26 mouse cellular contexts compared by ENCODE assay signal in genomic region chr3:137855328-137855727, GRCm38 (mm10). TPM values are rescaled to one million over a fixed set of nuclear protein-coding genes. Genes with fewer than 3 reads are reported as not detected.
DNase-seq lines count a peak whose midpoint lies in the region; ATAC-seq and TF ChIP-seq lines count a peak whose summit lies in the region.
"Had no signal": no experiment of that assay in that cellular context is flagged by ENCODE, and none has a peak within 500 bp of the region (broad histone marks: within the 10 kb centered on the region; RNA-seq: fewer than 3 reads in every experiment).

No protein-coding gene starts in this region.

- no peak for TF ChIP-seq POLR2A in CH12.LX (IDR thresholded peaks at IDR 0.05; ENCODE audit: low read depth, low read length)
- TF ChIP-seq POLR2A in brain, embryonic 14.5 days (IDR thresholded peaks at IDR 0.05; ENCODE audit: borderline replicate concordance, extremely low read depth, insufficient read depth, insufficient read length, poor library complexity, severe bottlenecking), result no peak

- H3K9ac ChIP-seq in forebrain, embryonic 14.5 days (ENCODE audit: low read length), result no peak overlapping the region
- H3K9ac ChIP-seq in CH12.LX (ENCODE audit: insufficient read depth, low read depth), result no peak overlapping the region
- no peak overlapping the region for H3K9ac ChIP-seq in midbrain, embryonic 14.5 days (replicated peaks; ENCODE audit: low read length)
- H3K9ac ChIP-seq: heart, embryonic 15.5 days; hindbrain, embryonic 13.5 days; limb, embryonic 12.5 days; liver, embryonic 15.5 days; lung, embryonic 15.5 days; neural tube, embryonic 12.5 days had no signal

- no peaks in the 10 kb centered on the region for H3K36me3 ChIP-seq in forebrain, embryonic 14.5 days (ENCODE audit: control insufficient read depth, insufficient read depth, low read length)
- H3K36me3 ChIP-seq in forebrain, embryonic 10.5 days (replicated peaks), result no peaks in the 10 kb centered on the region
- peaks cover 0 to 3% of the 10 kb centered on the region in 2 experiments for H3K36me3 ChIP-seq in CH12.LX (replicated peaks in 1 of 2; ENCODE audit: control insufficient read depth in 1 of 2, insufficient read depth in 1 of 2, low read length in 1 of 2)
- no peaks in the 10 kb centered on the region for H3K36me3 ChIP-seq in midbrain, embryonic 14.5 days (ENCODE audit: control insufficient read depth, insufficient read depth, low read length)
- H3K36me3 ChIP-seq: G1E; heart, embryonic 10.5 days; heart, embryonic 15.5 days; hindbrain, embryonic 13.5 days; limb, embryonic 12.5 days; liver, embryonic 15.5 days; lung, embryonic 15.5 days; midbrain, embryonic 10.5 days; neural tube, embryonic 12.5 days had no signal

- no peak overlapping the region for H3K27ac ChIP-seq in forebrain, embryonic 14.5 days (ENCODE audit: low read depth, low read length)
- no peak overlapping the region for H3K27ac ChIP-seq in forebrain, embryonic 10.5 days
- no peak overlapping the region for H3K27ac ChIP-seq in CH12.LX (ENCODE audit: insufficient read depth, low read depth)
- H3K27ac ChIP-seq in midbrain, embryonic 14.5 days (replicated peaks; ENCODE audit: low read depth, low read length), result no peak overlapping the region
- H3K27ac ChIP-seq: heart, embryonic 10.5 days; heart, embryonic 15.5 days; hindbrain, embryonic 13.5 days; limb, embryonic 12.5 days; liver, embryonic 15.5 days; lung, embryonic 15.5 days; midbrain, embryonic 10.5 days; neural tube, embryonic 12.5 days had no signal

- H3K27me3 ChIP-seq in forebrain, embryonic 14.5 days (replicated peaks; ENCODE audit: control insufficient read depth, insufficient read depth, low read length), result no peaks in the 10 kb centered on the region
- H3K27me3 ChIP-seq in forebrain, embryonic 10.5 days (ENCODE audit: poor library complexity, severe bottlenecking), result no peaks in the 10 kb centered on the region
- no peaks in the 10 kb centered on the region for H3K27me3 ChIP-seq in CH12.LX (replicated peaks)
- no peaks in the 10 kb centered on the region for H3K27me3 ChIP-seq in midbrain, embryonic 14.5 days (ENCODE audit: control insufficient read depth, insufficient read depth, low read length)
- H3K27me3 ChIP-seq: heart, embryonic 15.5 days; hindbrain, embryonic 13.5 days; limb, embryonic 12.5 days; liver, embryonic 15.5 days; lung, embryonic 15.5 days; neural tube, embryonic 12.5 days had no signal

- no peak overlapping the region for H3K4me2 ChIP-seq in forebrain, embryonic 14.5 days (ENCODE audit: low read length)
- no peak overlapping the region for H3K4me2 ChIP-seq in CH12.LX (ENCODE audit: insufficient read depth, low read depth, poor library complexity, severe bottlenecking)
- no peak overlapping the region for H3K4me2 ChIP-seq in midbrain, embryonic 14.5 days (ENCODE audit: low read length)
- H3K4me2 ChIP-seq: heart, embryonic 15.5 days; hindbrain, embryonic 13.5 days; limb, embryonic 12.5 days; liver, embryonic 15.5 days; lung, embryonic 15.5 days; neural tube, embryonic 12.5 days had no signal

- peak; percentile 70; the same call in 1 of the 2 replicates for ATAC-seq in forebrain, embryonic 14.5 days
- ATAC-seq in midbrain, embryonic 14.5 days (ENCODE audit: low FRiP score, low TSS enrichment), result no peak
- ATAC-seq: inflammation-experienced regulatory T-cells, adult 6 months; midbrain, embryonic 16.5 days had no signal

- H3K9me3 ChIP-seq in forebrain, embryonic 14.5 days (replicated peaks; ENCODE audit: control insufficient read depth, low read length), result no peaks in the 10 kb centered on the region
- no peaks in the 10 kb centered on the region for H3K9me3 ChIP-seq in forebrain, embryonic 10.5 days
- H3K9me3 ChIP-seq in CH12.LX (replicated peaks; ENCODE audit: low read length), result peaks cover 6% of the 10 kb centered on the region
- no peaks in the 10 kb centered on the region for H3K9me3 ChIP-seq in midbrain, embryonic 14.5 days (ENCODE audit: control insufficient read depth, low read length)
- H3K9me3 ChIP-seq: heart, embryonic 10.5 days; heart, embryonic 15.5 days; hindbrain, embryonic 13.5 days; limb, embryonic 12.5 days; liver, embryonic 15.5 days; lung, embryonic 15.5 days; midbrain, embryonic 10.5 days; neural tube, embryonic 12.5 days had no signal

- H3K4me1 ChIP-seq in forebrain, embryonic 14.5 days (ENCODE audit: control insufficient read depth, insufficient read depth, low read length), result no peaks in the 10 kb centered on the region
- no peaks in the 10 kb centered on the region for H3K4me1 ChIP-seq in forebrain, embryonic 10.5 days
- peaks cover 0 to 10% of the 10 kb centered on the region in 2 experiments; a peak in 2 of 4 replicates for H3K4me1 ChIP-seq in CH12.LX (ENCODE audit: control insufficient read depth in 1 of 2, insufficient read depth in 2 of 2)
- no peaks in the 10 kb centered on the region for H3K4me1 ChIP-seq in midbrain, embryonic 14.5 days (ENCODE audit: control insufficient read depth, insufficient read depth, low read length)
- H3K4me1 ChIP-seq: heart, embryonic 10.5 days; hindbrain, embryonic 13.5 days; limb, embryonic 12.5 days; midbrain, embryonic 10.5 days; neural tube, embryonic 12.5 days had no signal

- WGBS in forebrain, embryonic 14.5 days, result 46% methylated on average over 3 of the region's 3 CpGs
- WGBS in forebrain, embryonic 10.5 days, result 79% methylated on average over 3 of the region's 3 CpGs
- 74% methylated on average over 3 of the region's 3 CpGs for WGBS in midbrain, embryonic 14.5 days

- dilution Hi-C loops in CH12.LX (cut with MboI; ENCODE audit: extremely low pct_ligation_motif_present, extremely low pct_unique_long_range_greater_than_20kb, low sequenced_read_pairs), result no loop called here

- peak; percentile 45 for DNase-seq in forebrain, embryonic 14.5 days (ENCODE audit: low spot score)
- no peak for DNase-seq in forebrain, embryonic 10.5 days (ENCODE audit: extremely low spot score, low spot score)
- DNase-seq in 3134 (ENCODE audit: extremely low read depth, insufficient read length, low spot score) (peak; percentile 51), CH12.LX (ENCODE audit: extremely low read depth) (no peak)
- DNase-seq in brain, embryonic 14.5 days (ENCODE audit: low read depth), result peak; percentile 50
- DNase-seq in midbrain, embryonic 14.5 days, result no peak
- no peak for DNase-seq in spleen, postnatal 14 days (ENCODE audit: low spot score in 2 of 2)
- DNase-seq: adrenal gland, postnatal 36 days; cerebellum, adult 11 months; cerebellum, adult 9-10 months; gastrocnemius, postnatal 25 days; kidney, adult 11 months; kidney, postnatal 25 days; right cerebral cortex, postnatal 4 days; thymus, adult 2 months had no signal

- TF ChIP-seq CTCF in CH12.LX (conservative IDR thresholded peaks at IDR 0.05 in 1 of 2, IDR thresholded peaks at IDR 0.05 in 1 of 2; ENCODE audit: low read depth in 2 of 2, low read length in 2 of 2), result no peak
- no peak for TF ChIP-seq CTCF in brain, embryonic 14.5 days (IDR thresholded peaks at IDR 0.05; ENCODE audit: borderline replicate concordance, extremely low read depth, insufficient read depth, insufficient read length)

- TF ChIP-seq RAD21 in CH12.LX (IDR thresholded peaks at IDR 0.05; ENCODE audit: low read depth, low read length), result no peak

- TF ChIP-seq EP300 in CH12.LX (IDR thresholded peaks at IDR 0.05; ENCODE audit: low read length), result peak; percentile 20; the same call in 1 of the 2 replicates

- H3K4me3 ChIP-seq in forebrain, embryonic 14.5 days (ENCODE audit: low read depth, low read length), result no peak overlapping the region
- no peak overlapping the region for H3K4me3 ChIP-seq in forebrain, embryonic 10.5 days
- no peak overlapping the region for H3K4me3 ChIP-seq in CH12.LX (replicated peaks in 1 of 3; ENCODE audit: low read depth in 2 of 3, low read length in 2 of 3, poor library complexity in 1 of 3)
- no peak overlapping the region for H3K4me3 ChIP-seq in midbrain, embryonic 14.5 days (replicated peaks; ENCODE audit: low read depth, low read length)
- H3K4me3 ChIP-seq: heart, embryonic 10.5 days; heart, embryonic 15.5 days; hindbrain, embryonic 13.5 days; limb, embryonic 12.5 days; liver, embryonic 15.5 days; lung, embryonic 15.5 days; midbrain, embryonic 10.5 days; neural tube, embryonic 12.5 days had no signal

- no peaks in the 10 kb centered on the region for H3K79me2 ChIP-seq in CH12.LX (replicated peaks; ENCODE audit: control insufficient read depth, extremely low read depth, insufficient read depth, poor library complexity, severe bottlenecking)

- in situ Hi-C loops in CH12.LX (cut with MboI; ENCODE audit: low pct_ligation_motif_present, low pct_unique_long_range_greater_than_20kb, low sequenced_read_pairs), result no loop called here

TF ChIP-seq in CH12.LX, 34 proteins besides CTCF, POLR2A, EP300 and RAD21 (continues in another document):
- peak; percentile 69 for TF ChIP-seq JUND (conservative IDR thresholded peaks at IDR 0.05; ENCODE audit: low read depth, low read length)
- peak; percentile 61; the same call in 1 of the 2 replicates for TF ChIP-seq MEF2A (IDR thresholded peaks at IDR 0.05; ENCODE audit: borderline replicate concordance, low read depth, low read length)
- TF ChIP-seq TCF12 (IDR thresholded peaks at IDR 0.05; ENCODE audit: low read depth, low read length), result 0 out of 2 replicates have a peak, but pooled peaks have one; percentile 33
- peak; percentile 53; the same call in 1 of the 2 replicates for TF ChIP-seq ETS1 (conservative IDR thresholded peaks at IDR 0.05; ENCODE audit: low read depth, low read length)
- peak; percentile 54 for TF ChIP-seq JUN (IDR thresholded peaks at IDR 0.05; ENCODE audit: insufficient read depth, low read depth, low read length)
- TF ChIP-seq TBP (conservative IDR thresholded peaks at IDR 0.05; ENCODE audit: low read depth, low read length), result no peak
- TF ChIP-seq IRF4 (IDR thresholded peaks at IDR 0.05; ENCODE audit: low read depth, low read length), result 0 out of 2 replicates have a peak, but pooled peaks have one; percentile 9

RNA-seq across cellular contexts. Expression of gene H2afz, which starts 9.0 kb away (rescaled TPM):
- polyA plus RNA-seq in forebrain, embryonic 14.5 days (2014; fragmentation: Nextera tagmentation; extraction: Ambion mirVana), result 1,646 and 1,983 TPM in 2 replicates
- polyA plus RNA-seq in forebrain, embryonic 10.5 days (2016; fragmentation: Nextera tagmentation; extraction: Ambion mirVana), result 3,633 and 3,684 TPM in 2 replicates
- total RNA-seq in CH12.LX (2012; rRNA removed) (3,347 and 4,299 TPM in 2 replicates), CH12.LX (2014; rRNA removed) (4,409 and 4,907 TPM in 2 replicates)
- 3,496 and 4,006 TPM in 2 replicates for polyA plus RNA-seq in CH12.LX (2012; ENCODE audit: insufficient read length, low read depth)
- polyA plus RNA-seq in brain, embryonic 14.5 days (2012; rRNA removed), result 786 and 1,264 TPM in 2 replicates
- polyA plus RNA-seq in midbrain, embryonic 14.5 days (2014; fragmentation: Nextera tagmentation; extraction: Ambion mirVana), result 916 and 1,070 TPM in 2 replicates

RNA-seq across cellular contexts. Expression of gene Dnajb14, which starts 12.1 kb away (rescaled TPM):
- 6.3 and 9.1 TPM in 2 replicates for polyA plus RNA-seq in forebrain, embryonic 14.5 days (2014; fragmentation: Nextera tagmentation; extraction: Ambion mirVana)
- polyA plus RNA-seq in forebrain, embryonic 10.5 days (2016; fragmentation: Nextera tagmentation; extraction: Ambion mirVana), result 5.3 and 5.5 TPM in 2 replicates
- total RNA-seq in CH12.LX (2012; rRNA removed), result 6.0 and 7.0 TPM in 2 replicates
- total RNA-seq in CH12.LX (2014; rRNA removed), result 2.8 and 2.9 TPM in 2 replicates
- 4.4 and 6.4 TPM in 2 replicates for polyA plus RNA-seq in CH12.LX (2012; ENCODE audit: insufficient read length, low read depth)
- polyA plus RNA-seq in brain, embryonic 14.5 days (2012; rRNA removed), result 7.7 and 12.1 TPM in 2 replicates
- polyA plus RNA-seq in midbrain, embryonic 14.5 days (2014; fragmentation: Nextera tagmentation; extraction: Ambion mirVana), result 14.0 and 15.8 TPM in 2 replicates

Comparison
In these comparisons a context has a peak if more than half of its experiments do, and no peak if none do; other contexts are left out.
1. DNase-seq: peak in forebrain, embryonic 14.5 days (single experiment), 3134 (single experiment) and brain, embryonic 14.5 days (single experiment); none in forebrain, embryonic 10.5 days (single experiment), CH12.LX (single experiment), midbrain, embryonic 14.5 days (single experiment) and spleen, postnatal 14 days (0 of 2).